Mouse (Mus musculus) cerebellum, adult 2 months (tissue): Measurements from ENCODE around the gene Erich6b. TPM values are rescaled to one million over a fixed set of nuclear protein-coding genes. Genes with fewer than 3 reads are reported as not detected.

Source experiments
- DNase-seq, 2 experiments: peaks; one replicate each; pipeline ENCODE4 v3.0.0; 2021
- H3K27ac ChIP-seq: fragments of 200-500 bp; 2 replicates; pipeline ENCODE4 v1.5.1; 2012; ENCODE audit warnings: low read length, control low read depth, inconsistent platforms; ENCODE audit not compliant: insufficient read depth
- H3K27me3 ChIP-seq: fragments of 200-500 bp; 2 replicates; pipeline ENCODE4 v1.6.1; 2012; ENCODE audit warnings: inconsistent platforms, mild to moderate bottlenecking, low read length, moderate library complexity; ENCODE audit not compliant: control insufficient read depth, insufficient read depth
- H3K4me1 ChIP-seq: fragments of 200-500 bp; 2 replicates; pipeline ENCODE4 v1.6.1; 2011; ENCODE audit warnings: low read length; ENCODE audit not compliant: control insufficient read depth, insufficient read depth
- H3K4me3 ChIP-seq: fragments of 200-500 bp; replicated peaks from 2 replicates; pipeline ENCODE3; 2011; ENCODE audit warnings: mild to moderate bottlenecking, low read depth, low read length, control low read depth; ENCODE audit not compliant: insufficient read depth
- CTCF ChIP-seq: fragments of 200-500 bp; IDR thresholded peaks from 2 replicates; pipeline ENCODE4 v1.5.1; 2011; ENCODE audit warnings: low read depth, mild to moderate bottlenecking, control low read depth, low read length, moderate library complexity, borderline replicate concordance; ENCODE audit not compliant: insufficient read depth
- POLR2A ChIP-seq: fragments of 200-500 bp; IDR thresholded peaks from 2 replicates; pipeline ENCODE4 v1.6.1; 2011; ENCODE audit warnings: low read length, control low read depth, borderline replicate concordance; ENCODE audit not compliant: insufficient read depth
- WGBS: fragments of 180-500 bp; shearing (Covaris S2); methylation state at CpG from one replicate; pipeline ENCODE4 v1.1.7; 2018; 5-methylcytosine and 5-hydroxymethylcytosine counted together
- polyA plus RNA-seq: library from polyadenylated mRNA; depleted of rRNA; stranded (reverse); fragments of >200 nt; gene quantifications from 2 replicates; pipeline ENCODE4 v1.2.3, GENCODE M21; 2012

Erich6b gene
- polyA plus RNA-seq, 1 experiment = not detected

GRCm38 (mm10) chr14:75665430-75666180 lies 23.5 kb downstream of the Erich6b start:
- Histone ChIP-seq H3K27ac (no peak overlapping the region), H3K4me3 (no peak overlapping the region), H3K27me3 (no peaks in the 10 kb centered on the region), H3K4me1 (no peaks in the 10 kb centered on the region)
- 76% methylated on average over 2 of the region's 2 CpGs for WGBS
- DNase-seq = no peak
- TF ChIP-seq POLR2A (no peak), CTCF (no peak)

GRCm38 (mm10) chr14:75669085-75669645 lies 27.1 kb downstream of the Erich6b start:
- no peak overlapping the region for H3K27ac ChIP-seq
- TF ChIP-seq POLR2A (no peak), CTCF (no peak)
- H3K4me1 ChIP-seq = no peaks in the 10 kb centered on the region
- no peak overlapping the region for H3K4me3 ChIP-seq
- 79% methylated on average over 1 of the region's 1 CpGs for WGBS
- H3K27me3 ChIP-seq = no peaks in the 10 kb centered on the region
- no peak for DNase-seq

- DNase-seq = no peak
- Histone ChIP-seq H3K4me3 (no peak overlapping the region), H3K27ac (no peak overlapping the region), H3K4me1 (no peaks in the 10 kb centered on the region), H3K27me3 (no peaks in the 10 kb centered on the region)
- 32% methylated on average over 6 of the region's 6 CpGs for whole genome bisulfite sequencing
- TF ChIP-seq POLR2A (no peak), CTCF (no peak)
These were observed 34.3 kb downstream of the Erich6b start for GRCm38 (mm10) chr14:75676316-75676715.

- no peak for DNase-seq
- TF ChIP-seq POLR2A (no peak), CTCF (no peak)
- no peaks in the 10 kb centered on the region; the same call in 1 of the 2 replicates for H3K27me3 ChIP-seq
- H3K4me3 ChIP-seq = no peak overlapping the region
- no peak overlapping the region for H3K27ac ChIP-seq
- 90% methylated on average over 2 of the region's 2 CpGs for WGBS
- H3K4me1 ChIP-seq = no peaks in the 10 kb centered on the region
These were observed 48.4 kb downstream of the Erich6b start for GRCm38 (mm10) chr14:75690428-75690827.

- WGBS = 57% methylated on average over 5 of the region's 5 CpGs
- Histone ChIP-seq H3K27me3 (no peaks in the 10 kb centered on the region), H3K27ac (no peak overlapping the region), H3K4me1 (no peaks in the 10 kb centered on the region), H3K4me3 (no peak overlapping the region)
- TF ChIP-seq POLR2A = no peak
- TF ChIP-seq CTCF = no peak
- no peak for DNase-seq
These were observed 54.0 kb downstream of the Erich6b start for GRCm38 (mm10) chr14:75696096-75696495.

- TF ChIP-seq CTCF (no peak), POLR2A (no peak)
- H3K27ac ChIP-seq = no peak overlapping the region
- no peak for DNase-seq
- no peaks in the 10 kb centered on the region for H3K4me1 ChIP-seq
- no peak overlapping the region for H3K4me3 ChIP-seq
- no peaks in the 10 kb centered on the region for H3K27me3 ChIP-seq
- WGBS = 97% methylated on average over 1 of the region's 1 CpGs
These were observed 55.9 kb downstream of the Erich6b start for GRCm38 (mm10) chr14:75697928-75698327.

GRCm38 (mm10) chr14:75706647-75707046 lies 64.6 kb downstream of the Erich6b start:
- WGBS = 86% methylated on average over 4 of the region's 4 CpGs
- no peaks in the 10 kb centered on the region for H3K4me1 ChIP-seq
- H3K27me3 ChIP-seq = no peaks in the 10 kb centered on the region
- DNase-seq = no peak
- no peak overlapping the region for H3K4me3 ChIP-seq
- H3K27ac ChIP-seq = no peak overlapping the region
- no peak for TF ChIP-seq POLR2A
- TF ChIP-seq CTCF = no peak

- WGBS = 46% methylated on average over 7 of the region's 7 CpGs
- no peak for DNase-seq
- Histone ChIP-seq H3K4me1 (no peaks in the 10 kb centered on the region), H3K27me3 (no peaks in the 10 kb centered on the region), H3K4me3 (no peak overlapping the region), H3K27ac (no peak overlapping the region)
- no peak for TF ChIP-seq CTCF
These were observed 65.7 kb downstream of the Erich6b start for GRCm38 (mm10) chr14:75707771-75708170.
